8 mouse cellular contexts compared by ENCODE assay signal in the genomic region with DNA sequence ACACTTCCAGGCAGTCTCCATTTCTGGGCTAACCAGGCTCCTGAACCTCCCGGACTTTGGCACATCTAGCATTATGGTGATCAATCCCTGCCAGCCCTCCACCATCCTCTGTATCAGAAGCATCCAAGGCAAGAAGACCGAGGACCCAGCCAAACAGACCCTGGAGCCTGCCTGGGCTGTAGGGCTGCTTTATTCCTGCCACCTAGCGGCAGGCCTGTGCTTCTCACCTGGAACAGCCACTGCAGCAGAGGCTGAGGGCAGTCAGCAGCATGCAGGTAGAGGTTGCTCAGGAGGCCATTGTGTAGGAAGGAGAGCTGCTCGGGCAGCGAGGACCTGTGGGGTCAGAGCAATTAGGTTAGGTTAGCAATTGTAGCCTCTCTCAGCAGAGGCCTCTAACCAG. TPM values are rescaled to one million over a fixed set of nuclear protein-coding genes. Genes with fewer than 3 reads are reported as not detected.
DNase-seq lines count a peak whose midpoint lies in the region; ATAC-seq and TF ChIP-seq lines count a peak whose summit lies in the region.

No protein-coding gene starts in this region.

- no peak for TF ChIP-seq POLR2A in MEL (IDR thresholded peaks at IDR 0.05; ENCODE audit: control insufficient read depth in 1 of 2, insufficient read depth in 1 of 2, low read depth in 1 of 2, low read length in 2 of 2, poor library complexity in 1 of 2)
- no peak for TF ChIP-seq POLR2A in cerebellum, adult 2 months (IDR thresholded peaks at IDR 0.05; ENCODE audit: borderline replicate concordance, insufficient read depth, low read length)

- ATAC-seq in frontal cortex, adult (ENCODE audit: low TSS enrichment), result peak; percentile 83
- peak; percentile 76 for ATAC-seq in hindbrain, embryonic 12.5 days (ENCODE audit: low FRiP score)

- DNase-seq in MEL (ENCODE audit: low read depth, low spot score), result peak; percentile 51
- DNase-seq in cerebellum, adult 2 months, result peak; percentile 64 to 69
- DNase-seq in layer of hippocampus, postnatal 14 days (ENCODE audit: low spot score in 2 of 2), result peak; percentile 49 to 66
- peak; percentile 83 for DNase-seq in lung, postnatal 36 days
- peak; percentile 62 for DNase-seq in right cerebral cortex, adult 18-20 months
- peak; percentile 79 for DNase-seq in urinary bladder, postnatal 14 days (ENCODE audit: low spot score)

- no peak for TF ChIP-seq EP300 in MEL (IDR thresholded peaks at IDR 0.05; ENCODE audit: low read depth in 1 of 2, low read length in 2 of 2)

- peak; percentile 49 for TF ChIP-seq RAD21 in MEL (IDR thresholded peaks at IDR 0.05; ENCODE audit: low read depth, low read length)

- H3K27me3 ChIP-seq in MEL (ENCODE audit: control insufficient read depth in 1 of 2, insufficient read depth in 2 of 2, low read length in 2 of 2), result no peaks in the 10 kb centered on the region
- H3K27me3 ChIP-seq in cerebellum, adult 2 months (ENCODE audit: control insufficient read depth, insufficient read depth, low read length), result no peaks in the 10 kb centered on the region
- no peaks in the 10 kb centered on the region for H3K27me3 ChIP-seq in hindbrain, embryonic 12.5 days

- WGBS in cerebellum, adult 2 months, result 50% methylated on average over 5 of the region's 5 CpGs
- 24% methylated on average over 5 of the region's 5 CpGs for WGBS in hindbrain, embryonic 12.5 days

- no peak overlapping the region for H3K4me3 ChIP-seq in MEL (ENCODE audit: control insufficient read depth in 1 of 2, insufficient read depth in 1 of 2, low read depth in 2 of 2, low read length in 2 of 2)
- H3K4me3 ChIP-seq in cerebellum, adult 2 months (replicated peaks; ENCODE audit: insufficient read depth, low read depth, low read length), result no peak overlapping the region
- H3K4me3 ChIP-seq in hindbrain, embryonic 12.5 days, result no peak overlapping the region

- H3K4me1 ChIP-seq in MEL (ENCODE audit: control insufficient read depth in 1 of 2, insufficient read depth in 2 of 2, low read length in 2 of 2), result peaks cover 0 to under 1% of the 10 kb centered on the region in 2 experiments; a peak in 1 of 4 replicates
- H3K4me1 ChIP-seq in cerebellum, adult 2 months (ENCODE audit: control insufficient read depth, insufficient read depth, low read length), result peaks cover 60% of the 10 kb centered on the region
- peaks cover 13% of the 10 kb centered on the region for H3K4me1 ChIP-seq in hindbrain, embryonic 12.5 days

- H3K4me2 ChIP-seq in hindbrain, embryonic 12.5 days (replicated peaks), result no peak overlapping the region

- H3K27ac ChIP-seq in MEL (ENCODE audit: control insufficient read depth, low read depth, low read length), result no peak overlapping the region
- H3K27ac ChIP-seq in cerebellum, adult 2 months (ENCODE audit: insufficient read depth, low read length), result peak overlapping the region; percentile 16; the same call in 1 of the 2 replicates
- H3K27ac ChIP-seq in hindbrain, embryonic 12.5 days, result no peak overlapping the region

- H3K36me3 ChIP-seq in MEL (ENCODE audit: control insufficient read depth in 1 of 2, insufficient read depth in 2 of 2, low read length in 2 of 2), result peaks cover 0 to under 1% of the 10 kb centered on the region in 2 experiments; a peak in 1 of 4 replicates
- H3K36me3 ChIP-seq in hindbrain, embryonic 12.5 days, result no peaks in the 10 kb centered on the region

- no peak overlapping the region for H3K9ac ChIP-seq in MEL (ENCODE audit: control insufficient read depth, low read depth, low read length, poor library complexity, severe bottlenecking)
- H3K9ac ChIP-seq in hindbrain, embryonic 12.5 days, result no peak overlapping the region

- H3K9me3 ChIP-seq in MEL (replicated peaks; ENCODE audit: insufficient read depth, low read length), result no peaks in the 10 kb centered on the region
- H3K9me3 ChIP-seq in hindbrain, embryonic 12.5 days (replicated peaks), result no peaks in the 10 kb centered on the region

- TF ChIP-seq CTCF in MEL (IDR thresholded peaks at IDR 0.05 in 2 of 3, conservative IDR thresholded peaks at IDR 0.05 in 1 of 3; ENCODE audit: control insufficient read depth in 1 of 3, insufficient read depth in 1 of 3, low read depth in 2 of 3, low read length in 3 of 3, poor library complexity in 1 of 3, severe bottlenecking in 1 of 3), result peak; percentile 65 to 78 (median 70)
- TF ChIP-seq CTCF in cerebellum, adult 2 months (IDR thresholded peaks at IDR 0.05; ENCODE audit: borderline replicate concordance, insufficient read depth, low read depth, low read length), result peak; percentile 80

- no peaks in the 10 kb centered on the region for H3K79me2 ChIP-seq in MEL (ENCODE audit: control insufficient read depth, insufficient read depth, low read length, poor library complexity)

TF ChIP-seq in MEL, 35 proteins besides CTCF, POLR2A, EP300 and RAD21:
- TF ChIP-seq GABPA (IDR thresholded peaks at IDR 0.05; ENCODE audit: low read depth, low read length) (no peak), ZC3H11A (IDR thresholded peaks at IDR 0.05; ENCODE audit: low read depth, low read length) (0 out of 2 replicates have a peak, but pooled peaks have one; percentile 6), KAT2A (conservative IDR thresholded peaks at IDR 0.05; ENCODE audit: low read depth, low read length) (no peak), MAZ (IDR thresholded peaks at IDR 0.05; ENCODE audit: low read depth, low read length) (no peak), SMC3 (IDR thresholded peaks at IDR 0.05; ENCODE audit: low read depth, low read length) (peak; percentile 71), MEF2A (IDR thresholded peaks at IDR 0.05; ENCODE audit: extremely low read depth, insufficient replicate concordance, low read depth, low read length, poor library complexity, severe bottlenecking) (no peak), POLR2AphosphoS2 (IDR thresholded peaks at IDR 0.05; ENCODE audit: low read length) (no peak)
TF ChIP-seq in MEL: peak in this region for 2.

RNA-seq across cellular contexts. Expression of a gene that starts 48.0 kb away (rescaled TPM):
- total RNA-seq in MEL (2012; rRNA removed), result 0.19 and 0.33 TPM in 2 replicates
- under 1 TPM in 1 of 2 experiments, not detected in 1; 0.29 TPM for polyA plus RNA-seq in MEL (2012; ENCODE audit: insufficient read depth in 1 of 2, insufficient read length in 2 of 2, low read depth in 1 of 2, low replicate concordance in 2 of 2, missing spikeins in 1 of 2)
- polyA plus RNA-seq in cerebellum, adult 2 months (2012; rRNA removed), result 1.1 and 1.4 TPM in 2 replicates
- polyA plus RNA-seq in hindbrain, embryonic 12.5 days (2016; fragmentation: Nextera tagmentation; extraction: Ambion mirVana), result 0.67 TPM in 1 of 2 replicates, not detected in the other
- total RNA-seq in layer of hippocampus, postnatal 14 days (2021), result under 1 TPM; 0.41 to 0.52 TPM

RNA-seq across cellular contexts. Expression of a gene that starts 56.3 kb away (rescaled TPM):
- 498 and 541 TPM in 2 replicates for total RNA-seq in MEL (2012; rRNA removed)
- polyA plus RNA-seq in MEL (2012; ENCODE audit: insufficient read depth in 1 of 2, insufficient read length in 2 of 2, low read depth in 1 of 2, low replicate concordance in 2 of 2, missing spikeins in 1 of 2), result 1,000 to 10,000 TPM in 1 of 2 experiments, not detected in 1; 1,152 TPM
- polyA plus RNA-seq in cerebellum, adult 2 months (2012; rRNA removed), result 812 and 891 TPM in 2 replicates
- polyA plus RNA-seq in hindbrain, embryonic 12.5 days (2016; fragmentation: Nextera tagmentation; extraction: Ambion mirVana), result 430 and 502 TPM in 2 replicates
- total RNA-seq in layer of hippocampus, postnatal 14 days (2021), result 100 to 1,000 TPM; 770 to 824 TPM
